In the genomic region with DNA sequence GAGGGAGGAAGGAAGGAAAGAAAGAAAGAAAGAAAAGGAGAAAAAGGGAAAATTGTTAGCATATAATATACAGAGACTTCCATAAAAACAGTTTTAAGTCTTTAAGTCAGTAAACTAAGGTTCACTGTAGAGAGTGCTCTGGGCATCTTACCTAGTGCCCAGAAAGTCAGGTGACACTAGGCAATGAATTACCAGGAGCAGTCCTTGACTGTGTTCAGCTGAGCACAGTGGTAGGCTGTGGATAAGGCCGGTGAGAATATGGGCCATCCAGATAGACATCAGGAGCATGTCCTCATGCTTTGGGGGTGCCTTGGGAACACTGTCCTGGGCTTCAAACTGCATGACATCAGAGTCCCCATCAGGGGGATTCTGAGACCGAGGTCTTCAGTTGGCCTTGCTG, we compare ENCODE assay signal across 18 mouse cellular contexts. TPM values are rescaled to one million over a fixed set of nuclear protein-coding genes. Genes with fewer than 3 reads are reported as not detected.
DNase-seq lines count a peak whose midpoint lies in the region; ATAC-seq lines count a peak whose summit lies in the region.
"Had no signal": no experiment of that assay in that cellular context is flagged by ENCODE, and none has a peak within 500 bp of the region (broad histone marks: within the 10 kb centered on the region; RNA-seq: fewer than 3 reads in every experiment).

No protein-coding gene starts in this region.

- no peak overlapping the region for H3K9ac ChIP-seq in kidney, embryonic 14.5 days (ENCODE audit: low read depth, low read length)
- no peak overlapping the region for H3K9ac ChIP-seq in kidney, embryonic 15.5 days
- H3K9ac ChIP-seq: embryonic facial prominence, embryonic 12.5 days; forebrain, embryonic 12.5 days; heart, embryonic 15.5 days; hindbrain, embryonic 13.5 days had no signal

- H3K36me3 ChIP-seq in kidney, embryonic 14.5 days (ENCODE audit: control insufficient read depth, insufficient read depth, low read length): peaks cover 46% of the 10 kb centered on the region
- H3K36me3 ChIP-seq in kidney, embryonic 15.5 days: peaks cover 60% of the 10 kb centered on the region
- H3K36me3 ChIP-seq: G1E had no signal

- H3K4me3 ChIP-seq in kidney, embryonic 14.5 days (ENCODE audit: low read length): no peak overlapping the region
- H3K4me3 ChIP-seq in kidney, embryonic 15.5 days (replicated peaks): no peak overlapping the region
- H3K4me3 ChIP-seq: embryonic facial prominence, embryonic 12.5 days; forebrain, embryonic 12.5 days; heart, adult 2 months; heart, embryonic 15.5 days; hindbrain, embryonic 13.5 days had no signal

- no peaks in the 10 kb centered on the region for H3K9me3 ChIP-seq in kidney, embryonic 14.5 days (ENCODE audit: control insufficient read depth, low read length)
- no peaks in the 10 kb centered on the region for H3K9me3 ChIP-seq in kidney, embryonic 15.5 days (replicated peaks)
- H3K9me3 ChIP-seq: embryonic facial prominence, embryonic 12.5 days; forebrain, embryonic 12.5 days; G1E; heart, embryonic 15.5 days; hindbrain, embryonic 13.5 days had no signal

- DNase-seq in kidney, adult 11 months: peak; percentile 69
- DNase-seq in kidney, postnatal 14 days: peak; percentile 65
- no peak for DNase-seq in cerebellum, postnatal 25 days
- no peak for DNase-seq in layer of hippocampus, postnatal 25 days (ENCODE audit: extremely low spot score in 1 of 2, low spot score in 1 of 2)
- DNase-seq in spleen, adult 12 weeks (ENCODE audit: low spot score): no peak
- DNase-seq: adrenal gland, adult 8-10 months; gastrocnemius, postnatal 14 days; heart, adult 2 months; heart, postnatal 14 days had no signal

- H3K27me3 ChIP-seq in kidney, embryonic 14.5 days (ENCODE audit: control insufficient read depth, insufficient read depth, low read length): no peaks in the 10 kb centered on the region
- no peaks in the 10 kb centered on the region for H3K27me3 ChIP-seq in kidney, embryonic 15.5 days
- H3K27me3 ChIP-seq: embryonic facial prominence, embryonic 12.5 days; forebrain, embryonic 12.5 days; heart, embryonic 15.5 days; hindbrain, embryonic 13.5 days had no signal

- 84% methylated on average over 2 of the region's 2 CpGs for WGBS in kidney, embryonic 14.5 days
- 82% methylated on average over 2 of the region's 2 CpGs for WGBS in kidney, embryonic 15.5 days

- H3K4me2 ChIP-seq in kidney, embryonic 14.5 days (replicated peaks; ENCODE audit: low read depth, low read length): no peak overlapping the region
- no peak overlapping the region for H3K4me2 ChIP-seq in kidney, embryonic 15.5 days
- H3K4me2 ChIP-seq: embryonic facial prominence, embryonic 12.5 days; forebrain, embryonic 12.5 days; heart, embryonic 11.5 days; heart, embryonic 15.5 days; hindbrain, embryonic 13.5 days had no signal

- H3K27ac ChIP-seq in kidney, embryonic 14.5 days (ENCODE audit: low read depth, low read length): no peak overlapping the region
- peak overlapping the region; percentile 34; the same call in 1 of the 2 replicates for H3K27ac ChIP-seq in kidney, embryonic 15.5 days
- H3K27ac ChIP-seq: embryonic facial prominence, embryonic 12.5 days; forebrain, embryonic 12.5 days; heart, adult 2 months; heart, embryonic 15.5 days; hindbrain, embryonic 13.5 days had no signal

- peaks cover 4% of the 10 kb centered on the region; the same call in 1 of the 2 replicates for H3K4me1 ChIP-seq in kidney, embryonic 14.5 days (ENCODE audit: control insufficient read depth, insufficient read depth, low read length)
- peaks cover 46% of the 10 kb centered on the region for H3K4me1 ChIP-seq in kidney, embryonic 15.5 days

- no peak for ATAC-seq in kidney, embryonic 14.5 days (ENCODE audit: low FRiP score, low TSS enrichment)
- ATAC-seq in kidney, embryonic 15.5 days (replicated peaks; ENCODE audit: low FRiP score): peak; percentile 73; the same call in 1 of the 2 replicates
- ATAC-seq: CD4-positive, CD25-positive, alpha-beta regulatory T cell, adult 4 months had no signal

RNA-seq across cellular contexts. Expression of gene Myh10, which starts 58.8 kb away (rescaled TPM):
- 115 and 145 TPM in 2 replicates for polyA plus RNA-seq in kidney, embryonic 14.5 days (2014; fragmentation: Nextera tagmentation; extraction: Ambion mirVana)
- 130 and 137 TPM in 2 replicates for polyA plus RNA-seq in kidney, embryonic 15.5 days (2015; fragmentation: Nextera tagmentation; extraction: Ambion mirVana)
- total RNA-seq in layer of hippocampus, postnatal 25 days (2021): 100 to 1,000 TPM; 122 to 139 TPM

Comparison
In these comparisons a context has a peak if more than half of its experiments do, and no peak if none do; other contexts are left out.
1. DNase-seq: peak in kidney, adult 11 months (single experiment) and kidney, postnatal 14 days (single experiment); none in cerebellum, postnatal 25 days (0 of 2), layer of hippocampus, postnatal 25 days (0 of 2) and spleen, adult 12 weeks (single experiment).